Mouse (Mus musculus): ENCODE measurements around the gene Ipo4. TPM values are rescaled to one million over a fixed set of nuclear protein-coding genes. Genes with fewer than 3 reads are reported as not detected.
A peak's percentile ranks its signal among the peaks of the same experiment; 100 is the strongest.

The Ipo4 gene
- polyA plus RNA-seq, 1 experiment from 2014 or later = 71.1 TPM

- Histone ChIP-seq H3K27me3 (replicated peaks; ENCODE audit: control insufficient read depth, insufficient read depth, low read length) (no peaks in the 10 kb centered on the region), H3K4me2 (ENCODE audit: low read depth, low read length) (peak within 1 kb of the TSS; percentile 57), H3K4me3 (ENCODE audit: low read length) (peak within 1 kb of the TSS; percentile 72), H3K9ac (ENCODE audit: low read depth, low read length) (peak within 1 kb of the TSS; percentile 74), H3K27ac (ENCODE audit: low read length) (peak within 1 kb of the TSS; percentile 83), H3K9me3 (ENCODE audit: control insufficient read depth, low read length) (no peaks in the 10 kb centered on the region), H3K36me3 (ENCODE audit: control insufficient read depth, insufficient read depth, low read length) (0 out of 2 replicates have a peak, but pooled peaks cover 6% of the 10 kb centered on the region), H3K4me1 (ENCODE audit: control insufficient read depth, insufficient read depth, low read length) (peaks cover 8% of the 10 kb centered on the region; the same call in 1 of the 2 replicates)
- under 1% methylated on average over 39 of the region's 39 CpGs for WGBS
- ATAC-seq = peak; percentile 89
Observed at GRCm38 (mm10) chr14:55659960-55660573, 24.3 kb upstream of the Ipo4 start, which contains the start of gene Mdp1. Gene Mdp1, minus strand, starts transcription at chr14:55660508.

DNA sequence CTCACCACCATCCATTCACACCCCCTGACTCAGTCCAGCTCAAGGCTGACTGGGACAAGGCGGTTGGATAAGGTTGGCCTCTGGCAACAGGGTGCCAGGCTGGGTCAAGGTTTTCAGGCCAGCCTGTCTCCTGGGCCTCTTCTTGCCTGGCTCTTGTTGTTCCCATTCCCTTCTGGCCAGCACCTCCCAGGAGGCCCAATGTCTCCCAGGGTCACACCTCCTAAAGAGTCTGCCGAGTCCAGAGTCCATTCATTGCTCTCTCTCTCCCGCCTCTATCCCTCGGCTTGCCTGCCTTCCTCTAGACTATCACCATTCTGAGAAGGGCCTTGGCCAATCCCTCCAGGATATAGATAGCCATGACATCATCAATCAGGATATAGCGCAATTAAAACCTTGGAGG lies 22.3 kb upstream of the Ipo4 start:
- H3K4me1 ChIP-seq (ENCODE audit: control insufficient read depth, insufficient read depth, low read length) = peaks cover 8% of the 10 kb centered on the region; the same call in 1 of the 2 replicates
- no peak overlapping the region for H3K9ac ChIP-seq (ENCODE audit: low read depth, low read length)
- peak overlapping the region; percentile 27; the same call in 1 of the 2 replicates for H3K4me2 ChIP-seq (ENCODE audit: low read depth, low read length)
- ATAC-seq = peak; percentile 90
- no peaks in the 10 kb centered on the region for H3K27me3 ChIP-seq (replicated peaks; ENCODE audit: control insufficient read depth, insufficient read depth, low read length)
- no peaks in the 10 kb centered on the region for H3K9me3 ChIP-seq (ENCODE audit: control insufficient read depth, low read length)
- H3K36me3 ChIP-seq (ENCODE audit: control insufficient read depth, insufficient read depth, low read length) = 0 out of 2 replicates have a peak, but pooled peaks cover 3% of the 10 kb centered on the region
- WGBS = 74% methylated on average over 5 of the region's 5 CpGs
- H3K4me3 ChIP-seq (ENCODE audit: low read length) = no peak overlapping the region
- peak overlapping the region; percentile 68 for H3K27ac ChIP-seq (ENCODE audit: low read length)

GRCm38 (mm10) chr14:55656935-55657334 lies 21.2 kb upstream of the Ipo4 start:
- no peak overlapping the region for H3K9ac ChIP-seq (ENCODE audit: low read depth, low read length)
- 89% methylated on average over 3 of the region's 3 CpGs for WGBS
- H3K4me1 ChIP-seq (ENCODE audit: control insufficient read depth, insufficient read depth, low read length) = peaks cover 8% of the 10 kb centered on the region; the same call in 1 of the 2 replicates
- no peak for ATAC-seq
- H3K36me3 ChIP-seq (ENCODE audit: control insufficient read depth, insufficient read depth, low read length) = no peaks in the 10 kb centered on the region
- no peaks in the 10 kb centered on the region for H3K9me3 ChIP-seq (ENCODE audit: control insufficient read depth, low read length)
- H3K4me3 ChIP-seq (ENCODE audit: low read length) = no peak overlapping the region
- no peaks in the 10 kb centered on the region for H3K27me3 ChIP-seq (replicated peaks; ENCODE audit: control insufficient read depth, insufficient read depth, low read length)
- no peak overlapping the region for H3K4me2 ChIP-seq (ENCODE audit: low read depth, low read length)
- H3K27ac ChIP-seq (ENCODE audit: low read length) = no peak overlapping the region

- no peaks in the 10 kb centered on the region for H3K36me3 ChIP-seq (ENCODE audit: control insufficient read depth, insufficient read depth, low read length)
- no peak overlapping the region for H3K4me3 ChIP-seq (ENCODE audit: low read length)
- H3K4me2 ChIP-seq (ENCODE audit: low read depth, low read length) = no peak overlapping the region
- no peak overlapping the region for H3K27ac ChIP-seq (ENCODE audit: low read length)
- peaks cover 4% of the 10 kb centered on the region; the same call in 1 of the 2 replicates for H3K4me1 ChIP-seq (ENCODE audit: control insufficient read depth, insufficient read depth, low read length)
- no peak overlapping the region for H3K9ac ChIP-seq (ENCODE audit: low read depth, low read length)
- no peaks in the 10 kb centered on the region for H3K27me3 ChIP-seq (replicated peaks; ENCODE audit: control insufficient read depth, insufficient read depth, low read length)
- H3K9me3 ChIP-seq (ENCODE audit: control insufficient read depth, low read length) = no peaks in the 10 kb centered on the region
- no peak for ATAC-seq
- WGBS = 85% methylated on average over 7 of the region's 7 CpGs
Observed at GRCm38 (mm10) chr14:55651528-55651927, 15.8 kb upstream of the Ipo4 start.

DNA sequence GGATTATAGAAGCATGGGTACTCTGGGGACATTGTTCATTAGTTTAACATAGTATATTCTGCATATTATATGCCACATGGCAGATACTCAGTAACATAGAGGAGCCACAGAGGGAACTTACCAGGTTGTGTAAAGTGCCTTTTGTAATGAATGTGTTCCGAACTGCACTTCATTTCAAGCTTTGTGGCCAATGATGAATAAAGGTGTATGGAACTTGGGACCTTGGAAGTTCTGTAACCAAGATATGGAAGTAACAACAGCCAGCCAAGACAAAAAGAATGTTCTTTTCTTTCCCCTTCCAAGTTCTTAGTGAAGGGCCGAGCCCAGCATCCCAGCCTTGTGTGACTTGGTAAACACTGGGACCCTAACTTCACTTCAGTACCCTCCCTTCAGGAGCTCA lies 14.1 kb upstream of the Ipo4 start, which contains the start of gene Tssk4:
Gene Tssk4 (plus strand): TSS at position 301 of the 400 bp plus-strand sequence.
- no peak for ATAC-seq
- no peak within 1 kb of the TSS for H3K4me2 ChIP-seq (ENCODE audit: low read depth, low read length)
- no peaks in the 10 kb centered on the region for H3K9me3 ChIP-seq (ENCODE audit: control insufficient read depth, low read length)
- H3K4me3 ChIP-seq (ENCODE audit: low read length) = no peak within 1 kb of the TSS
- no peak within 1 kb of the TSS for H3K27ac ChIP-seq (ENCODE audit: low read length)
- H3K9ac ChIP-seq (ENCODE audit: low read depth, low read length) = no peak within 1 kb of the TSS
- no peaks in the 10 kb centered on the region for H3K27me3 ChIP-seq (replicated peaks; ENCODE audit: control insufficient read depth, insufficient read depth, low read length)
- 96% methylated on average over 2 of the region's 2 CpGs for WGBS
- peaks cover 13% of the 10 kb centered on the region for H3K4me1 ChIP-seq (ENCODE audit: control insufficient read depth, insufficient read depth, low read length)
- no peaks in the 10 kb centered on the region for H3K36me3 ChIP-seq (ENCODE audit: control insufficient read depth, insufficient read depth, low read length)

GRCm38 (mm10) chr14:55644261-55644888 lies 8.6 kb upstream of the Ipo4 start:
- Histone ChIP-seq H3K27ac (ENCODE audit: low read length) (peak overlapping the region; percentile 97), H3K9ac (ENCODE audit: low read depth, low read length) (peak overlapping the region; percentile 94), H3K4me2 (ENCODE audit: low read depth, low read length) (peak overlapping the region; percentile 91), H3K27me3 (replicated peaks; ENCODE audit: control insufficient read depth, insufficient read depth, low read length) (no peaks in the 10 kb centered on the region), H3K36me3 (ENCODE audit: control insufficient read depth, insufficient read depth, low read length) (peaks cover 14% of the 10 kb centered on the region), H3K4me1 (ENCODE audit: control insufficient read depth, insufficient read depth, low read length) (peaks cover 26% of the 10 kb centered on the region), H3K4me3 (ENCODE audit: low read length) (peak overlapping the region; percentile 99), H3K9me3 (ENCODE audit: control insufficient read depth, low read length) (no peaks in the 10 kb centered on the region)
- WGBS = 19% methylated on average over 17 of the region's 17 CpGs
- no peak for ATAC-seq

DNA sequence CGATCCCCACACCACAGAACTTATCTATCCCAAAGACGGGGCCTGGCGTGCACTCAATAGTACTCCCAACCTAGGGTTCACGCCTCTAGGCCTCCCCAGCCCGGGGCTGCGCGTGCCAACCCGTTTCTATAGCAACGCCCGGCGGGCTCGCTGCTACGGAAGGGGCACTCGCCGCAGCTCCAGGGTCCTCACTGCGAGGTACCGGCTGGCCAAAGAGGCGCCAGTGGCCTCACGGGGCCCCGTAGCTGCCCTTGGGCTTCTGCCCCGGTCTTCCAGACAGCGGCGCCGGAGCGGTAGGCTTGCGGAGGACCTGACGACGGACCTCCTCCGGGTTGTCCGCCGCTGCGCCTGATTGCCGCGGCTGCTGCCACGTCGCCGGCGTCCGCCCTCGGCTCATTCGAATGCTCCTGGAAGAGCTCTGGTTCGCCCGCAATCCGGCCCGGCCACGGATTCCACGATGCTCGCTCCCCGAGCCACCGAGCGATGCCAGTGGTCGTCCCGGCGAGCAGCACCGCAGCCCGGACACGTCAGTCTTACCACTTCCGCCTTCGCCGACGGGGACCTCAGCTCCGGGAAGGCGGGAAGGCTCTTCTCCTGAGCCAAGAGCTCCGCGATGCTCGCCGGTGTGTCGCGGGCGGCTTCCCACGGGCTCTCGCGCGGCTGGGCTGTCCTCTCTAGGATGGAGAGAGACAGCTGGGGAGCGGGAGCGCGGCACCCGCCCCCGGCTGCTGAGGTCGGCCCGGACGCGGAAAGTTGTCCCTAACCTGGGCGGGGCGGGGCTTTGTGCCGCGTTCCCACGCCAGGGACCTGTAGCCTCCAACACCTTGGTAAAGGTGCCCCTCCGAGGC lies 7.5 kb upstream of the Ipo4 start, which contains the start of gene Tm9sf1:
Gene Tm9sf1 (minus strand): TSS at position 747 of the 848 bp plus-strand sequence.
- Histone ChIP-seq H3K27ac (ENCODE audit: low read length) (peak within 1 kb of the TSS; percentile 97), H3K9ac (ENCODE audit: low read depth, low read length) (peak within 1 kb of the TSS; percentile 94), H3K4me1 (ENCODE audit: control insufficient read depth, insufficient read depth, low read length) (peaks cover 26% of the 10 kb centered on the region), H3K9me3 (ENCODE audit: control insufficient read depth, low read length) (no peaks in the 10 kb centered on the region), H3K36me3 (ENCODE audit: control insufficient read depth, insufficient read depth, low read length) (peaks cover 14% of the 10 kb centered on the region), H3K4me3 (ENCODE audit: low read length) (peak within 1 kb of the TSS; percentile 99), H3K4me2 (ENCODE audit: low read depth, low read length) (peak within 1 kb of the TSS; percentile 91), H3K27me3 (replicated peaks; ENCODE audit: control insufficient read depth, insufficient read depth, low read length) (no peaks in the 10 kb centered on the region)
- ATAC-seq = peak; percentile 90
- under 1% methylated on average over 89 of the region's 89 CpGs for WGBS

DNA sequence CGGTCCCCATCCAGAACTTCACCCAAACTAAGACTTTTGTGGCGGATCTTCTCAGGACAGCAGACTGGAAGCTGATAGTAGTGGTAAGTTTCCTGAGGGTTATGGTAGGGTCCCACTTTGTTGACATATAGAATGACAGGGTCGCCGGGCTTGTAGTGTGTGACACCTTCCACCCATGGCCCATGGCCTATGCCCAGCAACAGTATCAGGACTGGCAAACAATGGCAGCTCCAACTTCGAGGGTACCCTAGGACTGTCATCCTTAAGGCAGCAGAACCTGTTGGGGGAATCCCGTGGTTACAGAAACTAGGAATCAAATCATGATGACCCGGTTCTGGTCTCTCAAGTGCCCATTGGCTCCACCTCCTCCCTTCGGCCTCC lies 6.9 kb upstream of the Ipo4 start:
- H3K9ac ChIP-seq (ENCODE audit: low read depth, low read length) = peak overlapping the region; percentile 94
- WGBS = 18% methylated on average over 8 of the region's 8 CpGs
- H3K27ac ChIP-seq (ENCODE audit: low read length) = peak overlapping the region; percentile 97
- peak overlapping the region; percentile 99 for H3K4me3 ChIP-seq (ENCODE audit: low read length)
- peak overlapping the region; percentile 91 for H3K4me2 ChIP-seq (ENCODE audit: low read depth, low read length)
- H3K36me3 ChIP-seq (ENCODE audit: control insufficient read depth, insufficient read depth, low read length) = peaks cover 18% of the 10 kb centered on the region
- no peaks in the 10 kb centered on the region for H3K27me3 ChIP-seq (replicated peaks; ENCODE audit: control insufficient read depth, insufficient read depth, low read length)
- H3K9me3 ChIP-seq (ENCODE audit: control insufficient read depth, low read length) = no peaks in the 10 kb centered on the region
- H3K4me1 ChIP-seq (ENCODE audit: control insufficient read depth, insufficient read depth, low read length) = peaks cover 26% of the 10 kb centered on the region
- ATAC-seq = peak; percentile 25

GRCm38 (mm10) chr14:55641291-55641690 lies 5.5 kb upstream of the Ipo4 start:
- Histone ChIP-seq H3K36me3 (ENCODE audit: control insufficient read depth, insufficient read depth, low read length) (peaks cover 24% of the 10 kb centered on the region), H3K27ac (ENCODE audit: low read length) (no peak overlapping the region), H3K4me1 (ENCODE audit: control insufficient read depth, insufficient read depth, low read length) (peaks cover 23% of the 10 kb centered on the region), H3K9ac (ENCODE audit: low read depth, low read length) (no peak overlapping the region), H3K9me3 (ENCODE audit: control insufficient read depth, low read length) (no peaks in the 10 kb centered on the region), H3K27me3 (replicated peaks; ENCODE audit: control insufficient read depth, insufficient read depth, low read length) (no peaks in the 10 kb centered on the region), H3K4me2 (ENCODE audit: low read depth, low read length) (no peak overlapping the region), H3K4me3 (ENCODE audit: low read length) (no peak overlapping the region)
- WGBS = 92% methylated on average over 13 of the region's 13 CpGs
- no peak for ATAC-seq
